Mouse (Mus musculus) WW6 (cell line): Measurements from ENCODE around the gene Hist1h3b.
A peak's percentile ranks its signal among the peaks of the same experiment; 100 is the strongest.

Source experiments
- DNase-seq: peaks from one replicate; pipeline ENCODE4 v3.0.0-alpha.2; 2013; ENCODE audit warnings: low read depth, low spot score

The Hist1h3b gene

GRCm38 (mm10) chr13:23772561-23773313 is 20.7 kb downstream of the Hist1h3b start:
- peak; percentile 73 for DNase-seq

- no peak for DNase-seq
Measured at GRCm38 (mm10) chr13:23778339-23778738, 26.3 kb downstream of the Hist1h3b start.

- DNase-seq = no peak
Measured at GRCm38 (mm10) chr13:23779025-23779424, 27.0 kb downstream of the Hist1h3b start.

- no peak for DNase-seq
Measured at GRCm38 (mm10) chr13:23792520-23792919, 40.5 kb downstream of the Hist1h3b start.

- DNase-seq = no peak
Measured at GRCm38 (mm10) chr13:23799405-23799804, 47.3 kb downstream of the Hist1h3b start.
